Mouse (Mus musculus) ES-E14 (cell line): ENCODE measurements around the gene Prdm5.

Source experiments
- ZC3H11A ChIP-seq: IDR thresholded peaks from 2 replicates; pipeline ENCODE4 v1.6.1; 2012; ENCODE audit warnings: low read depth, mild to moderate bottlenecking, inconsistent platforms, low read length, borderline replicate concordance
- ZNF384 ChIP-seq: IDR thresholded peaks from 2 replicates; pipeline ENCODE4 v1.6.1; 2012; ENCODE audit warnings: low read depth, low read length, inconsistent platforms

GRCm38 (mm10) chr6:65783670-65784069 lies 4.9 kb downstream of the Prdm5 start:
- TF ChIP-seq ZNF384 (no peak), ZC3H11A (no peak)
